Mouse (Mus musculus) ES-E14 (cell line): ENCODE data around the gene Txnrd1. TPM values are rescaled to one million over a fixed set of nuclear protein-coding genes. Genes with fewer than 3 reads are reported as not detected.

Experiments
- DNase-seq: peaks from one replicate; pipeline ENCODE4 v3.0.0-alpha.2; 2013; ENCODE audit warnings: low read depth, low spot score
- H3K27ac ChIP-seq: 2 replicates; pipeline ENCODE4 v1.5.1; 2012; ENCODE audit warnings: low read depth, mild to moderate bottlenecking, low read length, moderate library complexity, mixed read lengths; ENCODE audit not compliant: poor library complexity, insufficient read depth, severe bottlenecking
- H3K36me3 ChIP-seq: 2 replicates; pipeline ENCODE4 v1.6.1; 2012; ENCODE audit warnings: mild to moderate bottlenecking, low read length, moderate library complexity, mixed read lengths; ENCODE audit not compliant: control insufficient read depth, poor library complexity, insufficient read depth, severe bottlenecking
- H3K4me1 ChIP-seq, 2 experiments: fragments of 150-350 bp in 1 of 2; sonication (generic) in 1 of 2; 2 replicates each; pipeline ENCODE4 v1.6.1; 2012; ENCODE audit warnings: low read length in 2 of 2, mild to moderate bottlenecking in 1 of 2, mixed read lengths in 1 of 2; ENCODE audit not compliant: control insufficient read depth in 2 of 2, insufficient read depth in 2 of 2, poor library complexity in 1 of 2
- H3K4me3 ChIP-seq, 2 experiments: fragments of 150-350 bp in 1 of 2; sonication (generic) in 1 of 2; 2 replicates each; pipeline ENCODE4 v1.5.1; 2012; ENCODE audit warnings: low read length in 2 of 2, low read depth in 1 of 2, mild to moderate bottlenecking in 1 of 2, mixed read lengths in 1 of 2; ENCODE audit not compliant: insufficient read depth in 1 of 2, poor library complexity in 1 of 2, severe bottlenecking in 1 of 2
- H3K9ac ChIP-seq: 2 replicates; pipeline ENCODE4 v1.6.1; 2012; ENCODE audit warnings: low read depth, mild to moderate bottlenecking, low read length, mixed read lengths; ENCODE audit not compliant: poor library complexity, insufficient read depth, severe bottlenecking
- H3K9me3 ChIP-seq: fragments of 150-350 bp; sonication (generic); 2 replicates; pipeline ENCODE4 v1.6.1; 2012; ENCODE audit warnings: low read depth, mild to moderate bottlenecking, low read length; ENCODE audit not compliant: control insufficient read depth, insufficient read depth
- CHD2 ChIP-seq: IDR thresholded peaks from 2 replicates; pipeline ENCODE4 v1.6.1; 2014; ENCODE audit warnings: mild to moderate bottlenecking, low read depth, low read length, inconsistent platforms
- HCFC1 ChIP-seq: IDR thresholded peaks from 2 replicates; pipeline ENCODE4 v1.6.1; 2012; ENCODE audit warnings: low read length, inconsistent platforms, borderline replicate concordance; ENCODE audit not compliant: insufficient read depth
- MAFK ChIP-seq: IDR thresholded peaks from 2 replicates; pipeline ENCODE4 v1.6.1; 2014; ENCODE audit warnings: mild to moderate bottlenecking, low read depth, low read length, inconsistent platforms; ENCODE audit not compliant: insufficient read depth
- ZC3H11A ChIP-seq: IDR thresholded peaks from 2 replicates; pipeline ENCODE4 v1.6.1; 2012; ENCODE audit warnings: low read depth, mild to moderate bottlenecking, inconsistent platforms, low read length, borderline replicate concordance
- ZNF384 ChIP-seq: IDR thresholded peaks from 2 replicates; pipeline ENCODE4 v1.6.1; 2012; ENCODE audit warnings: low read depth, low read length, inconsistent platforms
- in situ Hi-C, 2 experiments: fragments of 600-800 bp; cut with MboI; formaldehyde crosslinking; loops; one replicate each; pipeline ENCODE4 v1.15.1; 2025; ENCODE audit warnings: low sequenced_read_pairs in 2 of 2, inconsistent platforms in 1 of 2; ENCODE audit not compliant: unreplicated experiment in 2 of 2
- total RNA-seq: library from RNA; depleted of rRNA; stranded (reverse); fragments of 300-350 nt; gene quantifications from 2 replicates; pipeline ENCODE4 v1.2.3, GENCODE M21; 2012

Txnrd1 gene
- total RNA-seq, 1 experiment = 167 TPM

- no peak for DNase-seq
- no peak for TF ChIP-seq HCFC1
- no peaks in the 10 kb centered on the region for H3K9me3 ChIP-seq
- peaks cover 66% of the 10 kb centered on the region for H3K36me3 ChIP-seq
- no peak overlapping the region for H3K9ac ChIP-seq
- H3K4me3 ChIP-seq = no peak overlapping the region
- in situ Hi-C loops = no loop called here
- H3K27ac ChIP-seq = no peak overlapping the region
- peaks cover 0 to 2% of the 10 kb centered on the region in 2 experiments; a peak in 1 of 4 replicates for H3K4me1 ChIP-seq
Measured at GRCm38 (mm10) chr10:82890936-82891335, 57.2 kb downstream of the Txnrd1 start.

- Histone ChIP-seq H3K36me3 (peaks cover 65% of the 10 kb centered on the region), H3K27ac (no peak overlapping the region), H3K9ac (no peak overlapping the region), H3K9me3 (no peaks in the 10 kb centered on the region), H3K4me3 (no peak overlapping the region), H3K4me1 (peaks cover 0 to 2% of the 10 kb centered on the region in 2 experiments; a peak in 1 of 4 replicates)
- TF ChIP-seq HCFC1 (no peak), CHD2 (no peak), MAFK (no peak), ZNF384 (no peak), ZC3H11A (no peak)
- in situ Hi-C loops = no loop called here
- no peak for DNase-seq
Measured at GRCm38 (mm10) chr10:82891427-82891826, 57.7 kb downstream of the Txnrd1 start.

GRCm38 (mm10) chr10:82892442-82893055 lies 58.8 kb downstream of the Txnrd1 start:
- no peaks in the 10 kb centered on the region for H3K9me3 ChIP-seq
- peaks cover 63% of the 10 kb centered on the region for H3K36me3 ChIP-seq
- H3K4me1 ChIP-seq = peaks cover 0 to 2% of the 10 kb centered on the region in 2 experiments; a peak in 1 of 4 replicates
- in situ Hi-C loops = no loop called here
- no peak overlapping the region for H3K9ac ChIP-seq
- no peak for DNase-seq
- TF ChIP-seq ZNF384 = no peak
- no peak for TF ChIP-seq ZC3H11A
- no peak for TF ChIP-seq CHD2
- no peak for TF ChIP-seq HCFC1
- no peak for TF ChIP-seq MAFK
- no peak overlapping the region for H3K27ac ChIP-seq
- H3K4me3 ChIP-seq = no peak overlapping the region

- no peak for DNase-seq
- no peak overlapping the region for H3K27ac ChIP-seq
Measured at GRCm38 (mm10) chr10:82893872-82894650, 60.3 kb downstream of the Txnrd1 start.

More at GRCm38 (mm10) chr10:82893872-82894650, 60.3 kb downstream of the Txnrd1 start:
- no peaks in the 10 kb centered on the region for H3K9me3 ChIP-seq
- TF ChIP-seq MAFK (no peak), CHD2 (no peak), ZC3H11A (no peak), ZNF384 (no peak), HCFC1 (no peak)
- in situ Hi-C loops = no loop called here
- no peak overlapping the region for H3K9ac ChIP-seq
- H3K36me3 ChIP-seq = peaks cover 61% of the 10 kb centered on the region
- H3K4me3 ChIP-seq = no peak overlapping the region
- peaks cover 0 to 10% of the 10 kb centered on the region in 2 experiments; a peak in 1 of 4 replicates for H3K4me1 ChIP-seq
